In genomic region chr3:84695418-84695817, GRCm38 (mm10) we compare ENCODE assay signal across 11 mouse cellular contexts. TPM values are rescaled to one million over a fixed set of nuclear protein-coding genes. Genes with fewer than 3 reads are reported as not detected.
A peak's percentile ranks its signal among the peaks of the same experiment; 100 is the strongest.
DNase-seq lines count a peak whose midpoint lies in the region; ATAC-seq and TF ChIP-seq lines count a peak whose summit lies in the region.
"Had no signal": no experiment of that assay in that cellular context is flagged by ENCODE, and none has a peak within 500 bp of the region (broad histone marks: within the 10 kb centered on the region; RNA-seq: fewer than 3 reads in every experiment).

No protein-coding gene starts in this region.

- H3K9ac ChIP-seq in heart, embryonic 15.5 days: no peak overlapping the region
- no peak overlapping the region for H3K9ac ChIP-seq in lung, postnatal 0 days (replicated peaks; ENCODE audit: low read depth)
- no peak overlapping the region for H3K9ac ChIP-seq in embryonic facial prominence, embryonic 15.5 days
- no peak overlapping the region for H3K9ac ChIP-seq in stomach, embryonic 15.5 days
- H3K9ac ChIP-seq: liver, embryonic 14.5 days had no signal

- no peak for TF ChIP-seq EP300 in lung, postnatal 0 days (IDR thresholded peaks at IDR 0.05)

- no peak for TF ChIP-seq CTCF in lung, postnatal 0 days (IDR thresholded peaks at IDR 0.05)

- no peaks in the 10 kb centered on the region for H3K36me3 ChIP-seq in heart, embryonic 15.5 days
- no peaks in the 10 kb centered on the region for H3K36me3 ChIP-seq in lung, postnatal 0 days (ENCODE audit: insufficient read depth, low read length)
- H3K36me3 ChIP-seq in embryonic facial prominence, embryonic 15.5 days: no peaks in the 10 kb centered on the region
- no peaks in the 10 kb centered on the region for H3K36me3 ChIP-seq in stomach, embryonic 15.5 days

- H3K27me3 ChIP-seq in heart, embryonic 15.5 days: no peaks in the 10 kb centered on the region
- no peaks in the 10 kb centered on the region for H3K27me3 ChIP-seq in lung, postnatal 0 days (replicated peaks; ENCODE audit: insufficient read depth, low read length)
- H3K27me3 ChIP-seq in embryonic facial prominence, embryonic 15.5 days: no peaks in the 10 kb centered on the region
- H3K27me3 ChIP-seq in stomach, embryonic 15.5 days (replicated peaks): no peaks in the 10 kb centered on the region

- no peaks in the 10 kb centered on the region for H3K9me3 ChIP-seq in heart, embryonic 15.5 days (replicated peaks)
- H3K9me3 ChIP-seq in lung, postnatal 0 days (ENCODE audit: low read length): no peaks in the 10 kb centered on the region
- H3K9me3 ChIP-seq in embryonic facial prominence, embryonic 15.5 days (replicated peaks): no peaks in the 10 kb centered on the region
- H3K9me3 ChIP-seq in stomach, embryonic 15.5 days: no peaks in the 10 kb centered on the region

- H3K4me3 ChIP-seq in heart, embryonic 15.5 days: no peak overlapping the region
- no peak overlapping the region for H3K4me3 ChIP-seq in lung, postnatal 0 days (ENCODE audit: low read depth, low read length)
- no peak overlapping the region for H3K4me3 ChIP-seq in embryonic facial prominence, embryonic 15.5 days (replicated peaks)
- no peak overlapping the region for H3K4me3 ChIP-seq in stomach, embryonic 15.5 days (replicated peaks)
- H3K4me3 ChIP-seq: gastrocnemius, adult 2 months had no signal

- intact Hi-C loops in heart, postnatal 36 days (cut with DNase I): loop anchor here (10.0 kb wide), 1 partner anchor 119 kb away; the partner anchor contains the start of gene Fbxw7

- H3K4me2 ChIP-seq in heart, embryonic 15.5 days: no peak overlapping the region
- H3K4me2 ChIP-seq in lung, postnatal 0 days (replicated peaks; ENCODE audit: low read depth, low read length): no peak overlapping the region
- H3K4me2 ChIP-seq in embryonic facial prominence, embryonic 15.5 days (replicated peaks): no peak overlapping the region
- peak overlapping the region; percentile 38 for H3K4me2 ChIP-seq in stomach, embryonic 15.5 days

- ATAC-seq in heart, embryonic 15.5 days (replicated peaks; ENCODE audit: insufficient number of reproducible peaks, insufficient read depth, low FRiP score, low read depth): 0 out of 2 replicates have a peak, but pooled peaks have one; percentile 16
- ATAC-seq in lung, postnatal 0 days: peak; percentile 43
- peak; percentile 27; the same call in 1 of the 2 replicates for ATAC-seq in embryonic facial prominence, embryonic 15.5 days (ENCODE audit: insufficient number of reproducible peaks, low FRiP score, low TSS enrichment, low read depth)
- ATAC-seq in stomach, embryonic 15.5 days (ENCODE audit: insufficient read depth, low FRiP score, low read depth): peak; percentile 21; the same call in 1 of the 2 replicates
- ATAC-seq: inflammation-experienced regulatory T-cells, adult 6 months had no signal

- 45% methylated on average over 9 of the region's 9 CpGs for WGBS in heart, embryonic 15.5 days
- WGBS in lung, postnatal 0 days: 21% methylated on average over 9 of the region's 9 CpGs
- 62% methylated on average over 9 of the region's 9 CpGs for WGBS in embryonic facial prominence, embryonic 15.5 days
- 30% methylated on average over 9 of the region's 9 CpGs for WGBS in stomach, embryonic 15.5 days

- H3K27ac ChIP-seq in heart, embryonic 15.5 days: no peak overlapping the region
- 0 out of 2 replicates have a peak overlapping the region, but pooled peaks have one; percentile 26 for H3K27ac ChIP-seq in lung, postnatal 0 days (ENCODE audit: low read length)
- no peak overlapping the region; the same call in 1 of the 2 replicates for H3K27ac ChIP-seq in embryonic facial prominence, embryonic 15.5 days (replicated peaks)
- peak overlapping the region; percentile 81; the same call in 1 of the 2 replicates for H3K27ac ChIP-seq in stomach, embryonic 15.5 days
- H3K27ac ChIP-seq: gastrocnemius, adult 2 months; liver, embryonic 14.5 days had no signal

- no peak for DNase-seq in heart, postnatal 36 days
- no peak for DNase-seq in lung, postnatal 0 days (ENCODE audit: low spot score)
- no peak for DNase-seq in lung, postnatal 4 days
- no peak for DNase-seq in left cerebral cortex, adult 11 months (ENCODE audit: low spot score)
- DNase-seq: gastrocnemius, adult 2 months; thymus, adult 2 months had no signal

- H3K4me1 ChIP-seq in heart, embryonic 15.5 days (replicated peaks): peaks cover 16% of the 10 kb centered on the region
- 0 out of 2 replicates have a peak, but pooled peaks cover 5% of the 10 kb centered on the region for H3K4me1 ChIP-seq in lung, postnatal 0 days (ENCODE audit: insufficient read depth, low read depth, low read length)
- peaks cover 14% of the 10 kb centered on the region for H3K4me1 ChIP-seq in embryonic facial prominence, embryonic 15.5 days
- H3K4me1 ChIP-seq in stomach, embryonic 15.5 days: peaks cover 11% of the 10 kb centered on the region

RNA-seq across cellular contexts. Expression of gene Tmem154, which starts 29.4 kb away (rescaled TPM):
- polyA plus RNA-seq in heart, embryonic 15.5 days (2015; fragmentation: Nextera tagmentation; extraction: Ambion mirVana): 1.7 and 2.3 TPM in 2 replicates
- total RNA-seq in heart, postnatal 36 days (2021): 1 to 10 TPM; 1.6 to 2.6 TPM
- 4.6 and 6.3 TPM in 2 replicates for polyA plus RNA-seq in lung, postnatal 0 days (2015; fragmentation: Nextera tagmentation; extraction: Ambion mirVana)
- 9.1 and 11.1 TPM in 2 replicates for polyA plus RNA-seq in embryonic facial prominence, embryonic 15.5 days (2015; fragmentation: Nextera tagmentation; extraction: Ambion mirVana)
- 4.5 and 7.6 TPM in 2 replicates for polyA plus RNA-seq in stomach, embryonic 15.5 days (2015; fragmentation: Nextera tagmentation; extraction: Ambion mirVana)

Comparison
In these comparisons a context has a peak if more than half of its experiments do, and no peak if none do; other contexts are left out.
1. H3K27ac ChIP-seq: peak in lung, postnatal 0 days (single experiment) and stomach, embryonic 15.5 days (single experiment); none in heart, embryonic 15.5 days (single experiment) and embryonic facial prominence, embryonic 15.5 days (single experiment).
2. Peak in every context shown above with its lines, with median percentiles within 50 percentile points of each other: ATAC-seq.